Mouse (Mus musculus) heart, postnatal 4 days (tissue): ENCODE results near the gene Clrn1. TPM values are rescaled to one million over a fixed set of nuclear protein-coding genes. Genes with fewer than 3 reads are reported as not detected.

Experiments used
- DNase-seq: peaks from one replicate; pipeline ENCODE4 v3.0.0; 2021
- total RNA-seq, 2 experiments: library from RNA; stranded (reverse); gene quantifications; 2 replicates each; pipeline ENCODE4 v1.2.3; 2021

Gene Clrn1
- total RNA-seq, 2 experiments from 2014 or later = not detected

- DNase-seq = no peak
Observed at GRCm38 (mm10) chr3:58829926-58830325, 55.2 kb downstream of the Clrn1 start.

GRCm38 (mm10) chr3:58828366-58829153, 56.6 kb downstream of the Clrn1 start:
- DNase-seq = no peak

GRCm38 (mm10) chr3:58826266-58826665, 58.9 kb downstream of the Clrn1 start:
- DNase-seq = no peak

- DNase-seq = no peak
Observed at GRCm38 (mm10) chr3:58822211-58822610, 62.9 kb downstream of the Clrn1 start, which contains the start of gene Mindy4b-ps. Mindy4b-ps (minus strand) TSS chr3:58822311.

- peak; percentile 32 for DNase-seq
Observed at GRCm38 (mm10) chr3:58817337-58817736, 67.8 kb downstream of the Clrn1 start.

- peak; percentile 24 for DNase-seq
Observed at GRCm38 (mm10) chr3:58814191-58814590, 70.9 kb downstream of the Clrn1 start.

GRCm38 (mm10) chr3:58810353-58810752, 74.8 kb downstream of the Clrn1 start:
- no peak for DNase-seq

- DNase-seq = no peak
Observed at GRCm38 (mm10) chr3:58809111-58809915, 75.8 kb downstream of the Clrn1 start.

- peak; percentile 12 for DNase-seq
Observed at GRCm38 (mm10) chr3:58808636-58809035, 76.5 kb downstream of the Clrn1 start.

- DNase-seq = peak; percentile 50
Observed at GRCm38 (mm10) chr3:58804745-58805144, 80.4 kb downstream of the Clrn1 start.

- no peak for DNase-seq
Observed at GRCm38 (mm10) chr3:58798676-58799075, 86.5 kb downstream of the Clrn1 start.

- no peak for DNase-seq
Observed at GRCm38 (mm10) chr3:58798245-58798644, 86.9 kb downstream of the Clrn1 start.

Other genes with a start within 250 kb of the Clrn1 start
- gene Erich6, start 248.1 kb downstream of the Clrn1 start, total RNA-seq = under 1 TPM; 0.16 to 0.24 TPM
- 10 to 100 TPM; 16.3 to 18.5 TPM for gene Siah2, start 192.9 kb downstream of the Clrn1 start, total RNA-seq
- under 1 TPM; 0.32 to 0.41 TPM for gene Mindy4b-ps, start 63.0 kb downstream of the Clrn1 start, total RNA-seq
- 10 to 100 TPM; 15.0 to 16.3 TPM for gene Med12l, start 120.5 kb upstream of the Clrn1 start, total RNA-seq
- gene Gpr171, start 216.5 kb upstream of the Clrn1 start, total RNA-seq = not detected